Mouse (Mus musculus) erythroblast, embryonic 14.5 days (primary cell): ENCODE data around the gene Fam32a.

Source experiments
- GATA1 ChIP-seq: IDR thresholded peaks from 2 replicates; pipeline ENCODE4 v1.6.1; 2012; ENCODE audit warnings: low read length, inconsistent platforms, mixed read lengths
- TAL1 ChIP-seq: IDR thresholded peaks from 3 replicates; pipeline ENCODE4 v1.6.1; 2012; ENCODE audit warnings: low read length, inconsistent platforms, mixed read lengths

GRCm38 (mm10) chr8:72240403-72240763 is 20.9 kb downstream of the Fam32a start:
- TF ChIP-seq TAL1: no peak
- no peak for TF ChIP-seq GATA1
